Mouse (Mus musculus) testis, adult 2 months (tissue): ENCODE data around the gene Olfr904. TPM values are rescaled to one million over a fixed set of nuclear protein-coding genes. Genes with fewer than 3 reads are reported as not detected.

Experiments
- H3K27ac ChIP-seq: fragments of 200-500 bp; 2 replicates; pipeline ENCODE4 v1.5.1; 2012; ENCODE audit warnings: low read depth, low read length; ENCODE audit not compliant: control insufficient read depth, insufficient read depth
- H3K27me3 ChIP-seq: fragments of 200-500 bp; 2 replicates; pipeline ENCODE4 v1.6.1; 2012; ENCODE audit warnings: mild to moderate bottlenecking, low read length, moderate library complexity; ENCODE audit not compliant: control insufficient read depth, insufficient read depth
- H3K36me3 ChIP-seq: fragments of 200-500 bp; 2 replicates; pipeline ENCODE4 v1.6.1; 2012; ENCODE audit warnings: mild to moderate bottlenecking, low read length; ENCODE audit not compliant: control insufficient read depth, insufficient read depth
- H3K4me1 ChIP-seq: fragments of 200-500 bp; 2 replicates; pipeline ENCODE4 v1.6.1; 2012; ENCODE audit warnings: low read length; ENCODE audit not compliant: control insufficient read depth, insufficient read depth
- H3K4me3 ChIP-seq: fragments of 200-500 bp; 2 replicates; pipeline ENCODE4 v1.5.1; 2012; ENCODE audit warnings: low read depth, mild to moderate bottlenecking, low read length, moderate library complexity, mixed read lengths; ENCODE audit not compliant: control insufficient read depth
- CTCF ChIP-seq: fragments of 200-500 bp; IDR thresholded peaks from 2 replicates; pipeline ENCODE4 v1.5.1; 2012; ENCODE audit warnings: low read depth, mild to moderate bottlenecking, inconsistent platforms, low read length, moderate library complexity; ENCODE audit not compliant: control insufficient read depth, insufficient read depth, insufficient replicate concordance
- POLR2A ChIP-seq: fragments of 200-500 bp; IDR thresholded peaks from 2 replicates; pipeline ENCODE4 v1.6.1; 2012; ENCODE audit warnings: low read depth, mild to moderate bottlenecking, inconsistent platforms, low read length, moderate library complexity; ENCODE audit not compliant: control insufficient read depth
- polyA plus RNA-seq: library from polyadenylated mRNA; depleted of rRNA; stranded (reverse); fragments of >200 nt; gene quantifications from 2 replicates; pipeline ENCODE4 v1.2.3, GENCODE M21; 2012; rRNA removed

Gene Olfr904
- polyA plus RNA-seq, 1 experiment, result not detected

DNA sequence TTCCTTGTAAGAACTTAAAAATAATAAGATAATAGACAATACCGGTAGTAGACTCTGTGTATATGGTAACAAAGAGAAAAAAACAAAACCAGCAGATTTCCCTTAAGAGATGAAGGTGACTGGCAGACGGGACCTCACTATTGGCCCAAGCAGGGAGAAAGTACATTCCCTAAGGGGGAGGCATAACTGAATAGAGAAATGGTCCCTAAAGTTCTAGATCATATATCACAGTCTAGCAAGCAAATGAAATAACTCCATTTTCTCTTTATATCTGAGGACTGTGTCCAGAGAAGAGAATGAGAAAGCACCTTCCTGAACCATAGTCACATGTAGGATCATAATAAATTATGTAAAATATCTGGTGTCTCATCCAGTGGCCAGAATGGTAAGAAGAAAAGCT, 32.6 kb downstream of the Olfr904 start, which contains the start of gene Olfr907:
Olfr907 (plus strand) TSS at position 301 of the 400 bp plus-strand sequence.
- Histone ChIP-seq H3K27ac (no peak within 1 kb of the TSS), H3K4me3 (no peak within 1 kb of the TSS), H3K4me1 (no peaks in the 10 kb centered on the region), H3K36me3 (no peaks in the 10 kb centered on the region), H3K27me3 (no peaks in the 10 kb centered on the region)
- TF ChIP-seq POLR2A (no peak), CTCF (no peak)

DNA sequence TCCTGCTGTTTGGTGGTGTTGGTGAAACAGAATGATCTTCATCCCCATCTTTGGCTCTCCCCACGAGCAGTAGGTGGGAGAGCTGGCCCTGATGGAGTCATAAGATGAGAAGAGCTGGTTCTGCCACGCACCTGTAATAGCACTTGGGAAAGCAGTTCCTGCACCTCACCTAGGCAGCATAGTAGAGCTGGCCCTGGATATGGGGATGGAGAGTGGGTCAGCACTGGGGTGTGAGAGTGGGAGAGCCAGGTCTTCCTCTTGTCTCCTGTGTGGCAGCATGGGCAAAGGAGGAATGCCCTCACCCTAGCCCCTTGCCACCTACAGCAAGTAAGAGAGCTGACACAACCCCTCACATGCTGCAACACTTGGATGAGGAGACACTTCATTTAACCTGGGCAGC, 49.4 kb downstream of the Olfr904 start:
- no peak overlapping the region for H3K27ac ChIP-seq
- H3K36me3 ChIP-seq, result no peaks in the 10 kb centered on the region
- H3K27me3 ChIP-seq, result no peaks in the 10 kb centered on the region
- no peaks in the 10 kb centered on the region for H3K4me1 ChIP-seq
- no peak overlapping the region for H3K4me3 ChIP-seq
- no peak for TF ChIP-seq POLR2A
- TF ChIP-seq CTCF, result no peak

Other genes with a start within 250 kb of the Olfr904 start
- not detected in 2 replicates for gene Olfr894, start 245.1 kb upstream of the Olfr904 start, polyA plus RNA-seq
- not detected in 2 replicates for gene Olfr143, start 210.4 kb upstream of the Olfr904 start, polyA plus RNA-seq
- not detected in 2 replicates for gene Olfr895, start 195.3 kb upstream of the Olfr904 start, polyA plus RNA-seq
- 0.16 and 0.18 TPM in 2 replicates for gene Olfr896-ps1, start 172.0 kb upstream of the Olfr904 start, polyA plus RNA-seq
- gene Olfr25, start 134.1 kb upstream of the Olfr904 start, polyA plus RNA-seq, result 0.04 and 0.12 TPM in 2 replicates
- gene Olfr898, start 114.7 kb upstream of the Olfr904 start, polyA plus RNA-seq, result 0.25 TPM in 1 of 2 replicates, not detected in the other
- not detected in 2 replicates for gene Olfr250, start 96.2 kb upstream of the Olfr904 start, polyA plus RNA-seq
- not detected in 2 replicates for gene Olfr251, start 86.1 kb upstream of the Olfr904 start, polyA plus RNA-seq
- gene Olfr147, start 61.4 kb upstream of the Olfr904 start, polyA plus RNA-seq, result not detected in 2 replicates
- not detected in 2 replicates for gene Olfr901, start 33.7 kb upstream of the Olfr904 start, polyA plus RNA-seq
- gene Olfr902, start 15.5 kb upstream of the Olfr904 start, polyA plus RNA-seq, result not detected in 2 replicates
- not detected in 2 replicates for gene Olfr905, start 8.0 kb downstream of the Olfr904 start, polyA plus RNA-seq
- gene Olfr906, start 23.9 kb downstream of the Olfr904 start, polyA plus RNA-seq, result not detected in 2 replicates
- not detected in 2 replicates for gene Olfr907, start 32.7 kb downstream of the Olfr904 start, polyA plus RNA-seq
- not detected in 2 replicates for gene Olfr911-ps1, start 58.4 kb downstream of the Olfr904 start, polyA plus RNA-seq
- gene Olfr910, start 74.7 kb downstream of the Olfr904 start, polyA plus RNA-seq, result not detected in 2 replicates
- gene Olfr912, start 117.0 kb downstream of the Olfr904 start, polyA plus RNA-seq, result not detected in 2 replicates
- not detected in 2 replicates for gene Olfr913, start 129.6 kb downstream of the Olfr904 start, polyA plus RNA-seq
- gene Olfr914, start 142.0 kb downstream of the Olfr904 start, polyA plus RNA-seq, result not detected in 2 replicates
- not detected in 2 replicates for gene Olfr916, start 196.7 kb downstream of the Olfr904 start, polyA plus RNA-seq
- gene Olfr917, start 202.7 kb downstream of the Olfr904 start, polyA plus RNA-seq, result not detected in 2 replicates
- not detected in 2 replicates for gene Olfr918, start 211.5 kb downstream of the Olfr904 start, polyA plus RNA-seq
- gene Olfr919, start 240.5 kb downstream of the Olfr904 start, polyA plus RNA-seq, result not detected in 2 replicates